12 mouse cellular contexts compared by ENCODE assay signal in genomic region chr1:132858516-132859383, GRCm38 (mm10). TPM values are rescaled to one million over a fixed set of nuclear protein-coding genes. Genes with fewer than 3 reads are reported as not detected.
DNase-seq lines count a peak whose midpoint lies in the region; ATAC-seq lines count a peak whose summit lies in the region.
"Had no signal": no experiment of that assay in that cellular context is flagged by ENCODE, and none has a peak within 500 bp of the region (broad histone marks: within the 10 kb centered on the region; RNA-seq: fewer than 3 reads in every experiment).

No protein-coding gene starts in this region.

- DNase-seq in brain, adult 2 months (ENCODE audit: low read depth, low spot score): peak; percentile 88
- peak; percentile 36 for DNase-seq in embryo, embryonic 11 days
- no peak for DNase-seq in adipocyte (ENCODE audit: low spot score)
- no peak for DNase-seq in urinary bladder, adult 2 months (ENCODE audit: low spot score)
- DNase-seq in heart, postnatal 4 days: no peak
- DNase-seq: cerebellum, adult 18-20 months; heart, adult 11 months; thymus, adult 18-20 months had no signal

- H3K27ac ChIP-seq in hindbrain, embryonic 12.5 days: no peak overlapping the region
- H3K27ac ChIP-seq in midbrain, embryonic 15.5 days: peak overlapping the region; percentile 84
- H3K27ac ChIP-seq: embryonic facial prominence, embryonic 15.5 days had no signal

- H3K4me1 ChIP-seq in hindbrain, embryonic 12.5 days: peaks cover 5% of the 10 kb centered on the region
- peaks cover 24% of the 10 kb centered on the region for H3K4me1 ChIP-seq in midbrain, embryonic 15.5 days
- H3K4me1 ChIP-seq: embryonic facial prominence, embryonic 15.5 days had no signal

- peak; percentile 72; the same call in 1 of the 2 replicates for ATAC-seq in hindbrain, embryonic 12.5 days (ENCODE audit: low FRiP score)
- ATAC-seq in midbrain, embryonic 15.5 days (replicated peaks): peak; percentile 91
- ATAC-seq: intestine, embryonic 16.5 days had no signal

- H3K9ac ChIP-seq in hindbrain, embryonic 12.5 days: no peak overlapping the region
- H3K9ac ChIP-seq in midbrain, embryonic 15.5 days: no peak overlapping the region
- H3K9ac ChIP-seq: embryonic facial prominence, embryonic 15.5 days had no signal

- H3K4me3 ChIP-seq in hindbrain, embryonic 12.5 days: no peak overlapping the region
- no peak overlapping the region for H3K4me3 ChIP-seq in midbrain, embryonic 15.5 days
- H3K4me3 ChIP-seq: embryonic facial prominence, embryonic 15.5 days had no signal

- WGBS in hindbrain, embryonic 12.5 days: 28% methylated on average over 5 of the region's 5 CpGs
- WGBS in midbrain, embryonic 15.5 days: 15% methylated on average over 5 of the region's 5 CpGs

- peaks cover 3% of the 10 kb centered on the region; the same call in 1 of the 2 replicates for H3K27me3 ChIP-seq in hindbrain, embryonic 12.5 days
- no peaks in the 10 kb centered on the region for H3K27me3 ChIP-seq in midbrain, embryonic 15.5 days (replicated peaks)
- H3K27me3 ChIP-seq: embryonic facial prominence, embryonic 15.5 days had no signal

- no peaks in the 10 kb centered on the region for H3K36me3 ChIP-seq in hindbrain, embryonic 12.5 days
- no peaks in the 10 kb centered on the region for H3K36me3 ChIP-seq in midbrain, embryonic 15.5 days (replicated peaks)
- H3K36me3 ChIP-seq: embryonic facial prominence, embryonic 15.5 days had no signal

- H3K4me2 ChIP-seq in hindbrain, embryonic 12.5 days (replicated peaks): no peak overlapping the region
- H3K4me2 ChIP-seq in midbrain, embryonic 15.5 days: 0 out of 2 replicates have a peak overlapping the region, but pooled peaks have one; percentile 3
- H3K4me2 ChIP-seq: embryonic facial prominence, embryonic 15.5 days had no signal

- no peaks in the 10 kb centered on the region for H3K9me3 ChIP-seq in hindbrain, embryonic 12.5 days (replicated peaks)
- no peaks in the 10 kb centered on the region for H3K9me3 ChIP-seq in midbrain, embryonic 15.5 days
- H3K9me3 ChIP-seq: embryonic facial prominence, embryonic 15.5 days had no signal

RNA-seq across cellular contexts. Expression of gene Lrrn2, which starts 21.3 kb away (rescaled TPM):
- 17.0 and 18.8 TPM in 2 replicates for polyA plus RNA-seq in hindbrain, embryonic 12.5 days (2016; fragmentation: Nextera tagmentation; extraction: Ambion mirVana)
- polyA plus RNA-seq in midbrain, embryonic 15.5 days (2015; fragmentation: Nextera tagmentation; extraction: Ambion mirVana): 56.8 and 60.2 TPM in 2 replicates
- 2.5 and 2.9 TPM in 2 replicates for polyA plus RNA-seq in urinary bladder, adult 2 months (2012; rRNA removed)
- 1 to 10 TPM; 8.0 to 8.6 TPM for total RNA-seq in heart, postnatal 4 days (2021)

Comparison
In these comparisons a context has a peak if more than half of its experiments do, and no peak if none do; other contexts are left out.
1. DNase-seq: peak in brain, adult 2 months (single experiment) and embryo, embryonic 11 days (single experiment); none in adipocyte (single experiment), urinary bladder, adult 2 months (single experiment) and heart, postnatal 4 days (single experiment).